Comparison of ENCODE assay signal across 20 mouse cellular contexts in genomic region chr1:182101468-182101867, GRCm38 (mm10). TPM values are rescaled to one million over a fixed set of nuclear protein-coding genes. Genes with fewer than 3 reads are reported as not detected.
DNase-seq lines count a peak whose midpoint lies in the region; ATAC-seq lines count a peak whose summit lies in the region.
"Had no signal": no experiment of that assay in that cellular context is flagged by ENCODE, and none has a peak within 500 bp of the region (broad histone marks: within the 10 kb centered on the region; RNA-seq: fewer than 3 reads in every experiment).

No protein-coding gene starts in this region.

- no peak overlapping the region for H3K4me2 ChIP-seq in kidney, embryonic 14.5 days (replicated peaks; ENCODE audit: low read depth, low read length)
- H3K4me2 ChIP-seq: embryonic facial prominence, embryonic 13.5 days; forebrain, embryonic 15.5 days; heart, embryonic 11.5 days; hindbrain, embryonic 15.5 days had no signal

- H3K36me3 ChIP-seq in kidney, embryonic 14.5 days (ENCODE audit: control insufficient read depth, insufficient read depth, low read length): no peaks in the 10 kb centered on the region
- H3K36me3 ChIP-seq: embryonic facial prominence, embryonic 13.5 days; forebrain, embryonic 15.5 days; hindbrain, embryonic 15.5 days had no signal

- no peaks in the 10 kb centered on the region for H3K27me3 ChIP-seq in kidney, embryonic 14.5 days (ENCODE audit: control insufficient read depth, insufficient read depth, low read length)
- H3K27me3 ChIP-seq: embryonic facial prominence, embryonic 13.5 days; forebrain, embryonic 15.5 days; hindbrain, embryonic 15.5 days had no signal

- H3K27ac ChIP-seq in brown adipose tissue, adult 24 weeks (replicated peaks; ENCODE audit: low read depth, low read length): peak overlapping the region; percentile 89; the same call in 1 of the 2 replicates
- no peak overlapping the region for H3K27ac ChIP-seq in kidney, embryonic 14.5 days (ENCODE audit: low read depth, low read length)
- H3K27ac ChIP-seq: forebrain, embryonic 15.5 days; hindbrain, embryonic 15.5 days had no signal

- DNase-seq in CD4-positive helper T cell, adult 2 months (ENCODE audit: low read depth, low spot score): peak; percentile 43
- DNase-seq in induced T-regulatory cell, adult 2 months (ENCODE audit: low read depth): peak; percentile 43
- DNase-seq in left cerebral cortex, postnatal 10 days (ENCODE audit: extremely low spot score in 1 of 2, low spot score in 2 of 2): no peak
- no peak for DNase-seq in thymus, postnatal 10 days (ENCODE audit: low spot score in 2 of 2)
- DNase-seq: adrenal gland, adult 8-10 months; adrenal gland, postnatal 36 days; cerebellum, adult 11 months; cerebellum, adult 8-10 months; cerebellum, postnatal 14 days; embryo, embryonic 11 days; gastrocnemius, postnatal 14 days; heart, adult 2 months; kidney, adult 11 months had no signal

- intact Hi-C loops in left cerebral cortex, postnatal 10 days (cut with DNase I): no loop called here

- no peak overlapping the region for H3K9ac ChIP-seq in kidney, embryonic 14.5 days (ENCODE audit: low read depth, low read length)
- H3K9ac ChIP-seq: embryonic facial prominence, embryonic 13.5 days; forebrain, embryonic 15.5 days; hindbrain, embryonic 15.5 days had no signal

- no peaks in the 10 kb centered on the region for H3K9me3 ChIP-seq in kidney, embryonic 14.5 days (ENCODE audit: control insufficient read depth, low read length)
- H3K9me3 ChIP-seq: embryonic facial prominence, embryonic 13.5 days; forebrain, embryonic 15.5 days; hindbrain, embryonic 15.5 days had no signal

- H3K4me1 ChIP-seq in brown adipose tissue, adult 24 weeks (ENCODE audit: control insufficient read depth, insufficient read depth, insufficient read length, low read length): peaks cover 24% of the 10 kb centered on the region
- peaks cover 11% of the 10 kb centered on the region; the same call in 1 of the 2 replicates for H3K4me1 ChIP-seq in kidney, embryonic 14.5 days (ENCODE audit: control insufficient read depth, insufficient read depth, low read length)
- H3K4me1 ChIP-seq: forebrain, embryonic 15.5 days had no signal

- 70% methylated on average over 4 of the region's 4 CpGs for WGBS in kidney, embryonic 14.5 days

- peak; percentile 51 for ATAC-seq in CD4-positive, CD25-positive, alpha-beta regulatory T cell, adult 4 months
- ATAC-seq in kidney, embryonic 14.5 days (ENCODE audit: low FRiP score, low TSS enrichment): no peak
- ATAC-seq: forebrain, embryonic 15.5 days had no signal

- H3K4me3 ChIP-seq in brown adipose tissue, adult 24 weeks (ENCODE audit: insufficient read depth, low read depth, low read length): no peak overlapping the region
- no peak overlapping the region for H3K4me3 ChIP-seq in kidney, embryonic 14.5 days (ENCODE audit: low read length)
- H3K4me3 ChIP-seq: embryonic facial prominence, embryonic 13.5 days; forebrain, embryonic 15.5 days; heart, adult 2 months; hindbrain, embryonic 15.5 days had no signal

RNA-seq across cellular contexts. Expression of gene Srp9, which starts 23.1 kb away (rescaled TPM):
- polyA plus RNA-seq in CD4-positive, CD25-positive, alpha-beta regulatory T cell, adult 4 months (2017; shearing (Covaris generic)): 100 to 1,000 TPM; 114 to 148 TPM
- polyA plus RNA-seq in brown adipose tissue, adult 24 weeks (2012; ENCODE audit: insufficient read depth, insufficient read length, missing spikeins): 85.3 and 87.3 TPM in 2 replicates
- total RNA-seq in left cerebral cortex, postnatal 10 days (2021): 10 to 100 TPM; 50.3 to 52.8 TPM
- polyA plus RNA-seq in kidney, embryonic 14.5 days (2014; fragmentation: Nextera tagmentation; extraction: Ambion mirVana): 155 and 197 TPM in 2 replicates

Comparison
In these comparisons a context has a peak if more than half of its experiments do, and no peak if none do; other contexts are left out.
1. DNase-seq: peak in CD4-positive helper T cell, adult 2 months (single experiment) and induced T-regulatory cell, adult 2 months (single experiment); none in left cerebral cortex, postnatal 10 days (0 of 2) and thymus, postnatal 10 days (0 of 2).